ENCODE assay signal across 8 mouse cellular contexts in the genomic region with DNA sequence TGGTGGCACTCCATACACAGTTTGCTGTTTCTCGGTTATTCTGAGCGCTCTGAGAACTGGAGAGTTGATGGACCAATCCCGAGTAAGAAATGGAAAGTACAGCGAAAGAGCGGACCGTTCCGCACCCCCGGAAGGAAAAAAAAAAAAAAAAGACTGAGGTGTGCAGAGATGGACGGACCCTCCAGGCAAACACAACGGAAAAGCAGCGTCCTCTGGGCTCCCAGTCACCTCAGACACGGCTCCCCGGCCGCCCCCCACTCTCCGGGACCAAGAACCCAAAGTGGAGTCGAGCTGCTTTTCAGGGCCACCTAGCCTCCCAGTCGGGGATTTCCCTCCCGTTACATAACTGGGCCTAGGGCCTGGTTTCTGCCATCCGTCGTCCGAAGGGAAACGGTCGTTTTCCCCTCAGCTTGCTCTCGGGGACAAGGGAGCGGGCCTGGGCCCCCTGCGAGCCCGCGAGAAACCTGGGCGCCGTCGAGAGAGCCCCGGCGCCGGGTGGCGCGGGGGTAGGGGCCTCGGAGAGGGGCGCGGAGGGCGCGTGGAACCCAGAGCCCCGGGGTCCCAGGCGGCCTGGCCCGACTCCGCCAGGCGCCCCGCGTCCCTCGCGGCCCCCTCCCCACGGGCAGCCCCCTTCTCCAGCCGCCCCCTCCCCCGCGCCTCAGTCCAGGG. TPM values are rescaled to one million over a fixed set of nuclear protein-coding genes. Genes with fewer than 3 reads are reported as not detected.
A peak's percentile ranks its signal among the peaks of the same experiment; 100 is the strongest.
DNase-seq lines count a peak whose midpoint lies in the region; ATAC-seq and TF ChIP-seq lines count a peak whose summit lies in the region.

No protein-coding gene starts in this region.

- peak in 1 of 2 experiments; percentile 30 for DNase-seq in layer of hippocampus, adult 2 months (ENCODE audit: low spot score in 2 of 2)
- DNase-seq in layer of hippocampus, adult 9-10 months (ENCODE audit: low spot score) = no peak
- no peak for DNase-seq in forebrain, embryonic 11.5 days (ENCODE audit: low spot score)
- DNase-seq in hindbrain, embryonic 11.5 days (ENCODE audit: low spot score) = peak; percentile 49
- peak; percentile 9 to 28 for DNase-seq in left cerebral cortex, postnatal 25 days (ENCODE audit: low spot score in 2 of 2)
- peak; percentile 26 for DNase-seq in spleen, adult 12 weeks (ENCODE audit: low spot score)

- H3K4me1 ChIP-seq in brown adipose tissue, adult 24 weeks (ENCODE audit: control insufficient read depth, insufficient read depth, insufficient read length, low read length) = peaks cover 6% of the 10 kb centered on the region
- 0 out of 2 replicates have a peak, but pooled peaks cover 4% of the 10 kb centered on the region for H3K4me1 ChIP-seq in forebrain, embryonic 11.5 days (replicated peaks; ENCODE audit: control insufficient read depth, insufficient read depth, low read length)
- H3K4me1 ChIP-seq in hindbrain, embryonic 11.5 days (replicated peaks; ENCODE audit: control insufficient read depth, insufficient read depth, low read length) = no peaks in the 10 kb centered on the region

- peak overlapping the region; percentile 95 for H3K27ac ChIP-seq in layer of hippocampus, adult 2 months
- peak overlapping the region; percentile 52 for H3K27ac ChIP-seq in brown adipose tissue, adult 24 weeks (replicated peaks; ENCODE audit: low read depth, low read length)
- peak overlapping the region; percentile 84 for H3K27ac ChIP-seq in forebrain, embryonic 11.5 days (ENCODE audit: low read depth, low read length)
- peak overlapping the region; percentile 79 for H3K27ac ChIP-seq in hindbrain, embryonic 11.5 days (ENCODE audit: low read depth, low read length)

- H3K9ac ChIP-seq in forebrain, embryonic 11.5 days (ENCODE audit: low read length) = peak overlapping the region; percentile 98
- H3K9ac ChIP-seq in hindbrain, embryonic 11.5 days (ENCODE audit: low read depth, low read length) = peak overlapping the region; percentile 83

- no peaks in the 10 kb centered on the region for H3K27me3 ChIP-seq in forebrain, embryonic 11.5 days (ENCODE audit: control insufficient read depth, insufficient read depth, low read length)
- H3K27me3 ChIP-seq in hindbrain, embryonic 11.5 days (ENCODE audit: control insufficient read depth, insufficient read depth, low read length) = no peaks in the 10 kb centered on the region

- H3K36me3 ChIP-seq in forebrain, embryonic 11.5 days (ENCODE audit: control insufficient read depth, insufficient read depth, low read length) = no peaks in the 10 kb centered on the region
- H3K36me3 ChIP-seq in hindbrain, embryonic 11.5 days (ENCODE audit: control insufficient read depth, insufficient read depth, low read length) = no peaks in the 10 kb centered on the region

- peak overlapping the region; percentile 70 for H3K4me3 ChIP-seq in layer of hippocampus, adult 2 months
- H3K4me3 ChIP-seq in brown adipose tissue, adult 24 weeks (ENCODE audit: insufficient read depth, low read depth, low read length) = peak overlapping the region; percentile 95
- peak overlapping the region; percentile 99 for H3K4me3 ChIP-seq in forebrain, embryonic 11.5 days (ENCODE audit: low read depth, low read length)
- H3K4me3 ChIP-seq in hindbrain, embryonic 11.5 days (ENCODE audit: low read depth, low read length) = peak overlapping the region; percentile 95

- intact Hi-C loops in left cerebral cortex, postnatal 25 days (cut with DNase I) = no loop called here

- WGBS in forebrain, embryonic 11.5 days = 1% methylated on average over 48 of the region's 54 CpGs
- WGBS in hindbrain, embryonic 11.5 days = under 1% methylated on average over 52 of the region's 54 CpGs

- H3K4me2 ChIP-seq in forebrain, embryonic 11.5 days (ENCODE audit: low read depth, low read length, severe bottlenecking) = peak overlapping the region; percentile 57
- H3K4me2 ChIP-seq in hindbrain, embryonic 11.5 days (replicated peaks; ENCODE audit: low read depth, low read length) = peak overlapping the region; percentile 75

- no peaks in the 10 kb centered on the region for H3K9me3 ChIP-seq in forebrain, embryonic 11.5 days (ENCODE audit: control insufficient read depth, low read length)
- H3K9me3 ChIP-seq in hindbrain, embryonic 11.5 days (ENCODE audit: control insufficient read depth, low read length) = no peaks in the 10 kb centered on the region

- ATAC-seq in forebrain, embryonic 11.5 days (replicated peaks; ENCODE audit: low FRiP score) = peak; percentile 19; the same call in 1 of the 2 replicates
- no peak; the same call in 1 of the 2 replicates for ATAC-seq in hindbrain, embryonic 11.5 days (ENCODE audit: low FRiP score)
- ATAC-seq in megakaryocyte progenitor cell, adult 5-6 weeks (replicated peaks; ENCODE audit: poor library complexity) = peak; percentile 49

- TF ChIP-seq CTCF in layer of hippocampus, adult 2 months (conservative IDR thresholded peaks at IDR 0.05) = no peak

RNA-seq across cellular contexts. Expression of a gene that starts 0.5 kb away (rescaled TPM):
- total RNA-seq in layer of hippocampus, adult 2 months (2021) = 100 to 1,000 TPM; 117 to 120 TPM
- 228 and 236 TPM in 2 replicates for polyA plus RNA-seq in brown adipose tissue, adult 24 weeks (2012; ENCODE audit: insufficient read depth, insufficient read length, missing spikeins)
- 507 and 560 TPM in 2 replicates for polyA plus RNA-seq in forebrain, embryonic 11.5 days (2014; fragmentation: Nextera tagmentation; extraction: Ambion mirVana)
- 571 and 586 TPM in 2 replicates for polyA plus RNA-seq in hindbrain, embryonic 11.5 days (2014; fragmentation: Nextera tagmentation; extraction: Ambion mirVana)
- 100 to 1,000 TPM; 122 to 129 TPM for total RNA-seq in left cerebral cortex, postnatal 25 days (2021)
- total RNA-seq in megakaryocyte progenitor cell, adult 5-6 weeks (2015) = 253 and 264 TPM in 2 replicates
- total RNA-seq in megakaryocyte progenitor cell, adult 5-6 weeks (2017) = 142 and 171 TPM in 2 replicates

RNA-seq across cellular contexts. Expression of a gene that starts 14.7 kb away (rescaled TPM):
- total RNA-seq in layer of hippocampus, adult 2 months (2021) = 10 to 100 TPM; 65.7 to 69.7 TPM
- polyA plus RNA-seq in brown adipose tissue, adult 24 weeks (2012; ENCODE audit: insufficient read depth, insufficient read length, missing spikeins) = 31.9 and 35.1 TPM in 2 replicates
- polyA plus RNA-seq in forebrain, embryonic 11.5 days (2014; fragmentation: Nextera tagmentation; extraction: Ambion mirVana) = 283 and 311 TPM in 2 replicates
- 271 and 284 TPM in 2 replicates for polyA plus RNA-seq in hindbrain, embryonic 11.5 days (2014; fragmentation: Nextera tagmentation; extraction: Ambion mirVana)
- 10 to 100 TPM; 53.4 to 56.1 TPM for total RNA-seq in left cerebral cortex, postnatal 25 days (2021)
- 199 and 204 TPM in 2 replicates for total RNA-seq in megakaryocyte progenitor cell, adult 5-6 weeks (2015)
- 1,181 and 1,773 TPM in 2 replicates for total RNA-seq in megakaryocyte progenitor cell, adult 5-6 weeks (2017)

Comparison
In these comparisons a context has a peak if more than half of its experiments do, and no peak if none do; other contexts are left out.
1. DNase-seq: peak in hindbrain, embryonic 11.5 days (single experiment), left cerebral cortex, postnatal 25 days (2 of 2) and spleen, adult 12 weeks (single experiment); none in layer of hippocampus, adult 9-10 months (single experiment) and forebrain, embryonic 11.5 days (single experiment).
2. Peak in every context shown above with its lines, with median percentiles within 50 percentile points of each other: H3K27ac ChIP-seq and H3K4me3 ChIP-seq.